Mouse (Mus musculus) limb, embryonic 11.5 days (tissue): Measurements from ENCODE around the gene Gm12184. TPM values are rescaled to one million over a fixed set of nuclear protein-coding genes. Genes with fewer than 3 reads are reported as not detected.
A peak's percentile ranks its signal among the peaks of the same experiment; 100 is the strongest.

Experiments
- ATAC-seq: fragments of 200-750 bp; cut with Nextera tagmentation; 2 replicates; pipeline ENCODE4 v1.8.0; 2017; ENCODE audit warnings: low read depth; ENCODE audit not compliant: insufficient number of reproducible peaks, low FRiP score, low TSS enrichment
- DNase-seq: peaks from one replicate; pipeline ENCODE4 v3.0.0-alpha.2; 2015; ENCODE audit warnings: low spot score
- H3K27ac ChIP-seq: fragments of 300-500 bp; sonication (generic); replicated peaks from 2 replicates; pipeline ENCODE4 v1.5.1; 2014; ENCODE audit warnings: low read depth, mild to moderate bottlenecking, low read length
- H3K27me3 ChIP-seq: fragments of 300-500 bp; sonication (generic); 2 replicates; pipeline ENCODE4 v1.6.1; 2014; ENCODE audit warnings: mild to moderate bottlenecking, low read length, mixed read lengths; ENCODE audit not compliant: control insufficient read depth, insufficient read depth
- H3K36me3 ChIP-seq: fragments of 300-500 bp; sonication (generic); 2 replicates; pipeline ENCODE4 v1.6.1; 2014; ENCODE audit warnings: mild to moderate bottlenecking, low read length, moderate library complexity, mixed read lengths; ENCODE audit not compliant: control insufficient read depth, insufficient read depth
- H3K4me1 ChIP-seq: fragments of 300-500 bp; sonication (generic); 2 replicates; pipeline ENCODE4 v1.6.1; 2014; ENCODE audit warnings: low read length, mixed read lengths; ENCODE audit not compliant: control insufficient read depth, insufficient read depth
- H3K4me2 ChIP-seq: fragments of 300-500 bp; sonication (generic); 2 replicates; pipeline ENCODE4 v1.6.1; 2014; ENCODE audit warnings: low read depth, mild to moderate bottlenecking, moderate library complexity; ENCODE audit not compliant: severe bottlenecking
- H3K4me3 ChIP-seq: fragments of 300-500 bp; sonication (generic); 2 replicates; pipeline ENCODE4 v1.5.1; 2014; ENCODE audit warnings: low read depth, low read length
- H3K9ac ChIP-seq: fragments of 300-500 bp; sonication (generic); 2 replicates; pipeline ENCODE4 v1.6.1; 2014; ENCODE audit warnings: mild to moderate bottlenecking, low read length
- H3K9me3 ChIP-seq: fragments of 300-500 bp; sonication (generic); 2 replicates; pipeline ENCODE4 v1.6.1; 2016; ENCODE audit warnings: low read length; ENCODE audit not compliant: control insufficient read depth
- WGBS: fragments of 180-500 bp; shearing (Covaris S2); extraction: QIAGEN DNeasy Blood & Tissue Kit; methylation state at CpG from one replicate; pipeline ENCODE4 v1.1.7; 2014; 5-methylcytosine and 5-hydroxymethylcytosine counted together
- polyA plus RNA-seq: library from polyadenylated mRNA; unstranded; fragments of >200 nt; fragmentation: Nextera tagmentation; extraction: Ambion mirVana; gene quantifications from 2 replicates; pipeline ENCODE4 v1.2.1, GENCODE M21; 2014

The Gm12184 gene
- polyA plus RNA-seq, 1 experiment from 2014 or later: 9.4 TPM

GRCm38 (mm10) chr11:48842378-48842792, 15.9 kb upstream of the Gm12184 start:
- DNase-seq: no peak
- H3K36me3 ChIP-seq: no peaks in the 10 kb centered on the region
- H3K27me3 ChIP-seq: no peaks in the 10 kb centered on the region
- no peak overlapping the region for H3K9ac ChIP-seq
- WGBS: 86% methylated on average over 4 of the region's 4 CpGs
- no peaks in the 10 kb centered on the region for H3K9me3 ChIP-seq
- H3K27ac ChIP-seq: no peak overlapping the region
- H3K4me1 ChIP-seq: no peaks in the 10 kb centered on the region
- no peak overlapping the region for H3K4me3 ChIP-seq
- no peak overlapping the region for H3K4me2 ChIP-seq
- no peak for ATAC-seq

GRCm38 (mm10) chr11:48841213-48841612, 14.8 kb upstream of the Gm12184 start:
- Histone ChIP-seq H3K9ac (no peak overlapping the region), H3K4me3 (no peak overlapping the region), H3K4me2 (no peak overlapping the region), H3K36me3 (no peaks in the 10 kb centered on the region), H3K27me3 (peaks cover 4% of the 10 kb centered on the region), H3K4me1 (no peaks in the 10 kb centered on the region), H3K9me3 (no peaks in the 10 kb centered on the region), H3K27ac (no peak overlapping the region)
- 87% methylated on average over 5 of the region's 5 CpGs for WGBS
- DNase-seq (no peak), ATAC-seq (no peak)

GRCm38 (mm10) chr11:48840805-48841204, 14.3 kb upstream of the Gm12184 start:
- Histone ChIP-seq H3K36me3 (no peaks in the 10 kb centered on the region), H3K27me3 (peaks cover 5% of the 10 kb centered on the region), H3K4me1 (no peaks in the 10 kb centered on the region), H3K4me3 (no peak overlapping the region), H3K9me3 (no peaks in the 10 kb centered on the region), H3K4me2 (no peak overlapping the region), H3K27ac (no peak overlapping the region), H3K9ac (no peak overlapping the region)
- DNase-seq (no peak), ATAC-seq (no peak)

- Histone ChIP-seq H3K9ac (no peak overlapping the region), H3K4me2 (peak overlapping the region; percentile 95), H3K4me3 (no peak overlapping the region), H3K4me1 (no peaks in the 10 kb centered on the region), H3K27me3 (peaks cover 5% of the 10 kb centered on the region), H3K27ac (no peak overlapping the region), H3K9me3 (no peaks in the 10 kb centered on the region), H3K36me3 (no peaks in the 10 kb centered on the region)
- 71% methylated on average over 10 of the region's 10 CpGs for WGBS
- ATAC-seq (no peak), DNase-seq (no peak)
These were observed 12.6 kb upstream of the Gm12184 start for GRCm38 (mm10) chr11:48838879-48839680.

GRCm38 (mm10) chr11:48838181-48838797, 11.8 kb upstream of the Gm12184 start:
- no peak overlapping the region for H3K27ac ChIP-seq
- no peak for DNase-seq

GRCm38 (mm10) chr11:48837310-48838180, 11.1 kb upstream of the Gm12184 start:
- Histone ChIP-seq H3K36me3 (no peaks in the 10 kb centered on the region), H3K9me3 (no peaks in the 10 kb centered on the region), H3K4me2 (peak overlapping the region; percentile 95), H3K9ac (peak overlapping the region; percentile 2), H3K4me1 (no peaks in the 10 kb centered on the region), H3K4me3 (peak overlapping the region; percentile 91), H3K27me3 (peaks cover 5% of the 10 kb centered on the region), H3K27ac (no peak overlapping the region)
- ATAC-seq (peak; percentile 11; the same call in 1 of the 2 replicates), DNase-seq (peak; percentile 65)
- under 1% methylated on average over 73 of the region's 77 CpGs for WGBS

More at GRCm38 (mm10) chr11:48838181-48838797, 11.8 kb upstream of the Gm12184 start:
- Histone ChIP-seq H3K9me3 (no peaks in the 10 kb centered on the region), H3K36me3 (no peaks in the 10 kb centered on the region), H3K4me3 (peak overlapping the region; percentile 91), H3K4me2 (peak overlapping the region; percentile 95), H3K9ac (peak overlapping the region; percentile 2), H3K4me1 (no peaks in the 10 kb centered on the region), H3K27me3 (peaks cover 5% of the 10 kb centered on the region)
- 4% methylated on average over 16 of the region's 16 CpGs for WGBS
- no peak for ATAC-seq

- 8% methylated on average over 11 of the region's 11 CpGs for WGBS
- Histone ChIP-seq H3K27ac (no peak overlapping the region), H3K36me3 (no peaks in the 10 kb centered on the region)
These were observed 10.5 kb upstream of the Gm12184 start for GRCm38 (mm10) chr11:48836990-48837309.

GRCm38 (mm10) chr11:48835923-48836322, 9.5 kb upstream of the Gm12184 start:
- Histone ChIP-seq H3K27me3 (peaks cover 5% of the 10 kb centered on the region), H3K9me3 (no peaks in the 10 kb centered on the region), H3K4me2 (no peak overlapping the region), H3K9ac (no peak overlapping the region), H3K4me1 (no peaks in the 10 kb centered on the region), H3K4me3 (no peak overlapping the region), H3K27ac (no peak overlapping the region), H3K36me3 (no peaks in the 10 kb centered on the region)
- 68% methylated on average over 6 of the region's 6 CpGs for WGBS
- ATAC-seq (no peak), DNase-seq (no peak)

More at GRCm38 (mm10) chr11:48836990-48837309, 10.5 kb upstream of the Gm12184 start:
- Histone ChIP-seq H3K4me2 (peak overlapping the region; percentile 95), H3K9ac (no peak overlapping the region), H3K27me3 (peaks cover 5% of the 10 kb centered on the region), H3K4me1 (no peaks in the 10 kb centered on the region), H3K4me3 (peak overlapping the region; percentile 91), H3K9me3 (no peaks in the 10 kb centered on the region)
- ATAC-seq (no peak), DNase-seq (no peak)
